Mouse (Mus musculus): ENCODE results near the gene Frmd7.

The Frmd7 gene

DNA sequence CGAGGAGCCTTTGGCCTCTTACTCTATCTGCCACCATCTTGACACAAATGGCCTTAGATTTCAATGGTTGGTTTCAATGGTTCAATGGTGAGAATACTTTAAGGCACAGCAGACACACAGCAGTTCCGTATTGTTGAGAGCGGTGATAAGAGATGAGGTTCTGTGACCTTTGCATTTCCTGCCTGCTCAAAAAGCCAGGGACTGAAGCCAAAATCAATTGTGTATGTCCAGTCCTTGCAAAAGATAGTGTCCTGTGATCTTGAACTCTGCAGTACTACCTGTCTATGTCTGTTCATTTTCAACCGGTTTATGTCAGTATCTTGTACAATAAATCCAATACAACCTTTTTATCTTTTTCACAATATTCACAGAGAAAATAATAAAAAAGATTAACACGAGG, 77.8 kb downstream of the Frmd7 start:
- no peak for DNase-seq (ENCODE audit: low read depth, low spot score)

DNA sequence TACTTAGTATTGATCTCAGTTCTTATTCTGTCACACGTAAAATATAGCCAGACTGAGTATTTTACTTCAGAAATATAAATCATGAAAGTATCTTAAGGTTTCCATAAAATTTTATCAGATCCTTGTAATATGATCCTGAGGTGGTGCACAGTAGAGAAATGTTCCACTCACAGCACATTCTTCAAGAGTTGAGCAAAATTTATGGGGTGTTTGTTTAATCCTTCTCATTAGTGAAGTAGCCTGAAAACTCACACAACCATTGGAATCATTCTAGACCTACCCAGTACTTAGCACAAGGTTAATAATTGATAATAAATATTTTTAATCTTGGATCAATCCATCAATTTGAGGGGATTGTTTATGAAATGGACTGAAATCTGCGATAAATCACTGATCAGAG, 78.7 kb downstream of the Frmd7 start:
- DNase-seq (ENCODE audit: low read depth, low spot score), result no peak

DNA sequence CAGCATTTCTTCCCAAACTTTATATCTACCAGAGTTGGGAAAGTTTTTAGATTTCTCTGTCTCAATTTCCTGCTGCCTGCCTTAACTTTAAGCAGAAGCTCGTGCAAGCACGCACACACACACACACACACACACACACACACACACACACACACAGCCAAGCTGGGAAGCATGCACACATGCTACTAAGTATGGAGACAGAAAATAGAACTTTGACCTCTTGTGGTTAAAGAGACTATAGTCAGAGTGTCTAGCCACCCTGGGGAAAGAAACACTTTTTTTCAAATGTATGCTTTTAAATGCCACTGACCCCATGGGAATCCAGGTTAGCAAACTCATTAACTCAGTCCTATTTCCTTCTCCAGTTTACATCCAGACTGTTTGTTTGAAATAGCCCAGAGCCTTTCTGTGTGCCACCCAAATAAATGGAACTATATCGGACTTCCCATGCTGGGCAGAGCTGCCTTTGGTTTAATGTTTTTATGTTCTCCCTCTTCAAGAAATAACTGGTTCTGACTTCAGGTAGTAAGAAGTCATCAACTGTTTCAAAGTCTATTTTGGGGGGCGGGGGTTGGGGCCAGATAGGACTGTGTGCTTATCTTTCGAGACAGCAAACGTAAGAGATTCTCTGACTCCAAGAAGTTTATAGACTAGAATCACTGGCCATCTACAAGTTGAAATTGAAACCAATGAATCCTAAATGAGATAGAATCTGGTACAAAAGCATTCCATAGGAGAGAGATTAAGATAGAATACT, 91.9 kb downstream of the Frmd7 start:
- DNase-seq (ENCODE audit: low read depth, low spot score), result no peak
